Mouse (Mus musculus) neural tube, embryonic 15.5 days (tissue): Measurements from ENCODE around the gene Rnf167. TPM values are rescaled to one million over a fixed set of nuclear protein-coding genes. Genes with fewer than 3 reads are reported as not detected.

ENCODE experiments used
- ATAC-seq: fragments of 200-750 bp; cut with Nextera tagmentation; 2 replicates; pipeline ENCODE4 v1.8.0; 2017; ENCODE audit warnings: mild to moderate bottlenecking, moderate TSS enrichment, moderate library complexity; ENCODE audit not compliant: low FRiP score
- H3K27ac ChIP-seq: fragments of 300-500 bp; sonication (generic); replicated peaks from 2 replicates; pipeline ENCODE4 v1.5.1; 2015; ENCODE audit warnings: mild to moderate bottlenecking, inconsistent platforms
- H3K27me3 ChIP-seq: fragments of 300-500 bp; sonication (generic); replicated peaks from 2 replicates; pipeline ENCODE4 v1.6.1; 2015; ENCODE audit warnings: inconsistent platforms
- H3K36me3 ChIP-seq: fragments of 300-500 bp; sonication (generic); 2 replicates; pipeline ENCODE4 v1.6.1; 2015; ENCODE audit warnings: inconsistent platforms
- H3K4me1 ChIP-seq: fragments of 300-500 bp; sonication (generic); 2 replicates; pipeline ENCODE4 v1.6.1; 2015; ENCODE audit warnings: inconsistent platforms
- H3K4me2 ChIP-seq: fragments of 300-500 bp; sonication (generic); 2 replicates; pipeline ENCODE4 v1.6.1; 2015; ENCODE audit warnings: inconsistent platforms, mild to moderate bottlenecking, moderate library complexity
- H3K4me3 ChIP-seq: fragments of 300-500 bp; sonication (generic); replicated peaks from 2 replicates; pipeline ENCODE4 v1.5.1; 2015; ENCODE audit warnings: mild to moderate bottlenecking, inconsistent platforms
- H3K9ac ChIP-seq: fragments of 300-500 bp; sonication (generic); replicated peaks from 2 replicates; pipeline ENCODE4 v1.6.1; 2015; ENCODE audit warnings: mild to moderate bottlenecking, inconsistent platforms
- H3K9me3 ChIP-seq: fragments of 300-500 bp; sonication (generic); replicated peaks from 2 replicates; pipeline ENCODE4 v1.6.1; 2016; ENCODE audit warnings: inconsistent platforms
- WGBS: fragments of 180-500 bp; shearing (Covaris S2); methylation state at CpG from one replicate; pipeline ENCODE4 v1.1.7; 2015; ENCODE audit warnings: mixed read lengths; 5-methylcytosine and 5-hydroxymethylcytosine counted together
- polyA plus RNA-seq: library from polyadenylated mRNA; unstranded; fragments of >200 nt; fragmentation: Nextera tagmentation; extraction: Ambion mirVana; gene quantifications from 2 replicates; pipeline ENCODE4 v1.2.1, GENCODE M21; 2015

Gene Rnf167
- polyA plus RNA-seq, 1 experiment from 2014 or later: 100 TPM

DNA sequence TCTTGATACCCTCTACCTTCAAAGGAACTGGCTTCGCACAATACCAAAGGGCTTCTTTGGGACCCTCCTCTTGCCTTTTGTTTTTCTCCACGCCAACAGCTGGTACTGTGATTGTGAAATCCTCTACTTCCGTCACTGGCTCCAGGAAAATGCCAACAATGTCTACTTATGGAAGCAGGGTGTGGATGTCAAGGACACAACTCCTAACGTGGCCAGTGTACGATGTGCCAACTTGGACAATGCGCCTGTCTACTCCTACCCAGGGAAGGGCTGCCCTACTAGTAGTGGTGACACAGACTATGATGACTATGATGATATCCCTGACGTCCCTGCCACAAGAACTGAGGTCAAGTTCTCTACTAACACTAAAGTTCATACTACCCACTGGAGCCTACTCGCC, 7.1 kb upstream of the Rnf167 start:
- WGBS: 87% methylated on average over 8 of the region's 8 CpGs
- H3K4me2 ChIP-seq: no peak overlapping the region

GRCm38 (mm10) chr11:70641241-70641640, 5.8 kb upstream of the Rnf167 start:
- Histone ChIP-seq H3K4me1 (peaks cover 18% of the 10 kb centered on the region), H3K27ac (no peak overlapping the region), H3K4me3 (no peak overlapping the region), H3K9ac (no peak overlapping the region), H3K9me3 (no peaks in the 10 kb centered on the region), H3K27me3 (no peaks in the 10 kb centered on the region), H3K4me2 (no peak overlapping the region), H3K36me3 (peaks cover 24% of the 10 kb centered on the region)
- no peak for ATAC-seq
- 82% methylated on average over 7 of the region's 7 CpGs for WGBS

More for the DNA sequence above, 7.1 kb upstream of the Rnf167 start:
- no peak overlapping the region for H3K4me3 ChIP-seq
- H3K4me1 ChIP-seq: peaks cover 5% of the 10 kb centered on the region
- peaks cover 18% of the 10 kb centered on the region for H3K36me3 ChIP-seq
- no peak overlapping the region for H3K9ac ChIP-seq
- no peaks in the 10 kb centered on the region for H3K9me3 ChIP-seq
- no peak overlapping the region for H3K27ac ChIP-seq
- no peak for ATAC-seq
- no peaks in the 10 kb centered on the region for H3K27me3 ChIP-seq

- Histone ChIP-seq H3K27ac (no peak overlapping the region), H3K9ac (no peak overlapping the region), H3K4me2 (no peak overlapping the region), H3K4me1 (peaks cover 26% of the 10 kb centered on the region), H3K36me3 (peaks cover 24% of the 10 kb centered on the region), H3K27me3 (no peaks in the 10 kb centered on the region), H3K9me3 (no peaks in the 10 kb centered on the region), H3K4me3 (no peak overlapping the region)
- 92% methylated on average over 6 of the region's 6 CpGs for WGBS
- ATAC-seq: no peak
Observed at GRCm38 (mm10) chr11:70643051-70643450, 4.0 kb upstream of the Rnf167 start.

- WGBS: 94% methylated on average over 8 of the region's 8 CpGs
- no peak overlapping the region for H3K4me3 ChIP-seq
- no peak overlapping the region for H3K4me2 ChIP-seq
- H3K27me3 ChIP-seq: no peaks in the 10 kb centered on the region
- no peak overlapping the region for H3K9ac ChIP-seq
- no peak overlapping the region for H3K27ac ChIP-seq
- H3K36me3 ChIP-seq: peaks cover 34% of the 10 kb centered on the region
- H3K4me1 ChIP-seq: peaks cover 41% of the 10 kb centered on the region
- no peaks in the 10 kb centered on the region for H3K9me3 ChIP-seq
- ATAC-seq: no peak
Observed at GRCm38 (mm10) chr11:70644564-70645103, 2.4 kb upstream of the Rnf167 start.

- Histone ChIP-seq H3K9me3 (no peaks in the 10 kb centered on the region), H3K4me1 (peaks cover 49% of the 10 kb centered on the region), H3K27ac (peak overlapping the region; percentile 97), H3K4me3 (peak overlapping the region; percentile 76), H3K36me3 (peaks cover 44% of the 10 kb centered on the region), H3K27me3 (no peaks in the 10 kb centered on the region), H3K9ac (peak overlapping the region; percentile 90), H3K4me2 (peak overlapping the region; percentile 100)
- 91% methylated on average over 12 of the region's 12 CpGs for WGBS
- no peak for ATAC-seq
Observed at GRCm38 (mm10) chr11:70645461-70646258, 1.4 kb upstream of the Rnf167 start.

DNA sequence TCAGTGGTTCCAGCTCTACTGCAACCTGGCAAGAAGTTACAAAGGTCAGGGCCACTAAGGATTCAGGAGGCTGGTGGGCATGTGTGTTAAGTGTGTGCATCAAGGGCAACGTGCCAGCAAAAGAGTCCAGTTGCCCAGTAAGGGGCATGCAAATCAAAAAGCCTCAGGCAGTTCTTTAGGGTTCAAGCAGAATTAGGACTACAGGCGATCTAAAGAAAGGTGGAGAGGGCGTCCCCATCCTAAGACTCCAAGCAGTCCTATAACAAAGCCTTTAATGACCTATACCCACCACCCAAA, 828 bp upstream of the Rnf167 start:
- H3K27ac ChIP-seq: peak overlapping the region; percentile 97
- H3K36me3 ChIP-seq: peaks cover 50% of the 10 kb centered on the region
- peak overlapping the region; percentile 100 for H3K4me2 ChIP-seq
- peak overlapping the region; percentile 90 for H3K9ac ChIP-seq
- no peaks in the 10 kb centered on the region for H3K9me3 ChIP-seq
- no peak for ATAC-seq
- 21% methylated on average over 3 of the region's 3 CpGs for WGBS
- H3K4me3 ChIP-seq: peak overlapping the region; percentile 76
- H3K27me3 ChIP-seq: no peaks in the 10 kb centered on the region
- H3K4me1 ChIP-seq: peaks cover 54% of the 10 kb centered on the region

- Histone ChIP-seq H3K27ac (peak overlapping the region; percentile 97), H3K36me3 (peaks cover 52% of the 10 kb centered on the region), H3K9me3 (no peaks in the 10 kb centered on the region), H3K4me3 (peak overlapping the region; percentile 76), H3K27me3 (no peaks in the 10 kb centered on the region), H3K4me1 (peaks cover 70% of the 10 kb centered on the region), H3K4me2 (peak overlapping the region; percentile 100), H3K9ac (peak overlapping the region; percentile 80)
- ATAC-seq: 0 out of 2 replicates have a peak, but pooled peaks have one; percentile 12
- 5% methylated on average over 28 of the region's 28 CpGs for WGBS
Observed at GRCm38 (mm10) chr11:70647716-70648420, 833 bp downstream of the Rnf167 start.

- Histone ChIP-seq H3K4me2 (peak overlapping the region; percentile 100), H3K9ac (peak overlapping the region; percentile 80), H3K4me1 (peaks cover 77% of the 10 kb centered on the region), H3K27me3 (no peaks in the 10 kb centered on the region), H3K4me3 (peak overlapping the region; percentile 76), H3K27ac (no peak overlapping the region), H3K36me3 (peaks cover 51% of the 10 kb centered on the region), H3K9me3 (no peaks in the 10 kb centered on the region)
- 82% methylated on average over 4 of the region's 4 CpGs for WGBS
- no peak for ATAC-seq
Observed at GRCm38 (mm10) chr11:70648512-70648911, 1.5 kb downstream of the Rnf167 start.

- H3K27me3 ChIP-seq: no peaks in the 10 kb centered on the region
- no peak for ATAC-seq
- WGBS: 87% methylated on average over 8 of the region's 8 CpGs
- H3K27ac ChIP-seq: 0 out of 2 replicates have a peak overlapping the region, but pooled peaks have one; percentile 18
- peaks cover 47% of the 10 kb centered on the region for H3K36me3 ChIP-seq
- no peaks in the 10 kb centered on the region for H3K9me3 ChIP-seq
- H3K4me1 ChIP-seq: peaks cover 77% of the 10 kb centered on the region
- H3K9ac ChIP-seq: no peak overlapping the region
- peak overlapping the region; percentile 100 for H3K4me2 ChIP-seq
- H3K4me3 ChIP-seq: no peak overlapping the region
Observed at GRCm38 (mm10) chr11:70649185-70649734, 2.2 kb downstream of the Rnf167 start.

DNA sequence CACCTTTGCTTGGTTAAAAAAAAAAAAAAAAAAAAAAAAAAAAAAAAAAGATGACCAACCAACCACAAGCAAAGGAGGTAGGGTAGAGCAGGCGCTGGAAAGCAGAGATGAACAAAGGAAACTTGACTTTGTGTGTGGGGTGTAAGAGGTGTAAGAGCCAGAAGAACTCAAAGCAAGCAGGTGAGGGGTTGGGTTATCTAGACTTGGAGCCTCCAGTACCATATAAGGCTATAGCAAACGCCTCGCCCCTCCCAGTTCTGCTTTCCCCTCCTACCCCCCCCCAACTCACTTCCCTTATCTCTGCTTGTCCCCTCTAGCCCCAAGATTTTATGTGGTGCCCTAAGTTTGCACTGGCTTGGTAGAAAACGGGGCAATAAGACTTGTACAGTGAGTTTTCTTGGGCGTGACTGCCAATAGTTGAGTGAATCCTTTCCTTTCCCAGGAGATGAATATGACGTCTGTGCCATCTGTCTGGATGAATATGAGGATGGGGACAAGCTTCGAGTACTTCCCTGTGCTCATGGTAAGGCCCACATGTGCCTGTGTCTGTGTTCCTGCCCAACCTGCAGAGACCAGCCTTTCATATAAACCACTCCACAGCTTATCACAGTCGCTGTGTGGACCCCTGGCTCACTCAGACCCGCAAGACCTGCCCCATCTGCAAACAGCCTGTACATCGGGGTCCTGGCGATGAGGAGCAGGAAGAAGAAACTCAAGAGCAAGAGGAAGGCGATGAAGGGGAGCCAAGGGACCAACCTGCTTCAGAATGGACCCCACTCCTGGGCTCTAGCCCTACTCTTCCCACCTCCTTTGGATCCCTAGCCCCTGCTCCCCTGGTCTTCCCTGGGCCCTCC, 3.5 kb downstream of the Rnf167 start:
- Histone ChIP-seq H3K4me1 (peaks cover 72% of the 10 kb centered on the region), H3K36me3 (peaks cover 35% of the 10 kb centered on the region)

DNA sequence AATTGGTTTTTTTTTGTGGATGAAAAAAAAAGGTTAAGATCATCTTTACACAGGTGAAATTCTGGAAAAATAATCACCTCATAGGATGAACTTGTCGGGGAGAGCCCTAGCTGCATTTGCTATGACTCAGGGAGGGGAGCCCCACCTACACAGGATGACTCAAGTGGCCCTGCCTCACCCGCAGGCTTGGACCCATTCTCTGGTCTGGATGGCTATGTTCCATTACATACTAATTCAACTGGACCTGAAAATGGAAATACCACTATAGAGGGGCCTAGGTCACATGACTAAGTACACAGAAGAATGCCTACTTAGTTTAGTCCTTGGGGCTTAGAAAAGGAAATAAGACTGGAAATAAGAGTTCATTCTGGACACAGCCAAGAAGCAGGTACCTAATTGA, 4.4 kb downstream of the Rnf167 start:
- 84% methylated on average over 2 of the region's 2 CpGs for WGBS
- no peaks in the 10 kb centered on the region for H3K9me3 ChIP-seq
- no peak for ATAC-seq
- H3K36me3 ChIP-seq: peaks cover 35% of the 10 kb centered on the region
- H3K4me3 ChIP-seq: no peak overlapping the region
- H3K4me2 ChIP-seq: no peak overlapping the region
- no peaks in the 10 kb centered on the region for H3K27me3 ChIP-seq
- H3K4me1 ChIP-seq: peaks cover 72% of the 10 kb centered on the region
- H3K27ac ChIP-seq: no peak overlapping the region
- H3K9ac ChIP-seq: no peak overlapping the region

More for the DNA sequence above, 3.5 kb downstream of the Rnf167 start:
- H3K9me3 ChIP-seq: no peaks in the 10 kb centered on the region
- 0 out of 2 replicates have a peak overlapping the region, but pooled peaks have one; percentile 0 for H3K9ac ChIP-seq
- no peak overlapping the region for H3K4me2 ChIP-seq
- H3K4me3 ChIP-seq: no peak overlapping the region
- 77% methylated on average over 12 of the region's 12 CpGs for WGBS
- H3K27ac ChIP-seq: no peak overlapping the region
- H3K27me3 ChIP-seq: no peaks in the 10 kb centered on the region
- ATAC-seq: no peak
